In the genomic region with DNA sequence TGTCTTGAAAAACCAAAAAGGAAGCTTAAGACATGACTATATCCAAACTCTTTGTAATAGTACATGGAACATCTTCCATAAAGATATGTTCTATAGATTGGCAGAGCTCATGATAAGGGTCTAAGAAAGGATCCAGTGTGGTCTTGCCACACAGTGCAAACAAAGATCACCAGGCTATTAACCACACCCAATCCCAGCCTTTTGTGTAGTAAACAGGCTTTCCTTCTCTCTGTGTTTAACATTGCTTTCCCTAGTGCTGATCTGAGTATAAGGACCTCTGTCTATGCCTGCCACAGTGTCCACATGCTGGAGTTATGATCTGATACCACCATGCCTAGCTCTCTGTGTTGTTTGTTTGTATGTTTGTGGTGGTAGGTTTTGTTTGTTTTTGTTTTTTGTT, we compare ENCODE assay signal across 1 mouse cellular context.
TF ChIP-seq lines count a peak whose summit lies in the region.

No protein-coding gene starts in this region.

TF ChIP-seq in MEL, 35 proteins besides CTCF, POLR2A, EP300 and RAD21 (continued from another document):
- TF ChIP-seq SIN3A (IDR thresholded peaks at IDR 0.05; ENCODE audit: low read length) (peak; percentile 21; the same call in 1 of the 2 replicates), MAX (IDR thresholded peaks at IDR 0.05; ENCODE audit: low read length) (no peak)
